Mouse (Mus musculus): ENCODE measurements at regions not wholly inside any gene's neighbourhood (a gene's known extent, or its start where the extent isn't known, plus 50 kb on each side); places are given as distances from the start of the nearest gene placed in this dataset.

- 52% methylated on average over 3 of the region's 3 CpGs for WGBS
- no peak for ATAC-seq (ENCODE audit: insufficient number of reproducible peaks, low FRiP score, low TSS enrichment, low read depth)
- Histone ChIP-seq H3K4me2 (replicated peaks) (no peak overlapping the region), H3K9me3 (replicated peaks) (no peaks in the 10 kb centered on the region), H3K9ac (no peak overlapping the region), H3K4me1 (no peaks in the 10 kb centered on the region), H3K27ac (replicated peaks) (no peak overlapping the region), H3K27me3 (no peaks in the 10 kb centered on the region), H3K4me3 (replicated peaks) (no peak overlapping the region), H3K36me3 (no peaks in the 10 kb centered on the region)
Measured at GRCm38 (mm10) chr6:6745394-6745793, 117.7 kb upstream of the Dlx6 start.

- Histone ChIP-seq H3K27me3 (no peaks in the 10 kb centered on the region), H3K4me2 (replicated peaks) (no peak overlapping the region), H3K27ac (replicated peaks) (no peak overlapping the region), H3K4me3 (replicated peaks) (no peak overlapping the region), H3K36me3 (no peaks in the 10 kb centered on the region), H3K4me1 (no peaks in the 10 kb centered on the region), H3K9ac (no peak overlapping the region), H3K9me3 (replicated peaks) (no peaks in the 10 kb centered on the region)
- WGBS = 79% methylated on average over 1 of the region's 1 CpGs
- no peak for ATAC-seq (ENCODE audit: insufficient number of reproducible peaks, low FRiP score, low TSS enrichment, low read depth)
Measured at GRCm38 (mm10) chr6:6779157-6779556, 84.0 kb upstream of the Dlx6 start.

- H3K4me1 ChIP-seq = no peaks in the 10 kb centered on the region
- no peaks in the 10 kb centered on the region for H3K27me3 ChIP-seq
- no peak overlapping the region for H3K4me3 ChIP-seq (replicated peaks)
- no peak overlapping the region for H3K4me2 ChIP-seq (replicated peaks)
- no peaks in the 10 kb centered on the region for H3K36me3 ChIP-seq
- no peak for ATAC-seq (ENCODE audit: insufficient number of reproducible peaks, low FRiP score, low TSS enrichment, low read depth)
- H3K9me3 ChIP-seq (replicated peaks) = no peaks in the 10 kb centered on the region
- no peak overlapping the region for H3K9ac ChIP-seq
- WGBS = 40% methylated on average over 3 of the region's 3 CpGs
- no peak overlapping the region for H3K27ac ChIP-seq (replicated peaks)
Measured at GRCm38 (mm10) chr6:6781556-6781955, 81.6 kb upstream of the Dlx6 start.

- no peaks in the 10 kb centered on the region for H3K27me3 ChIP-seq
- no peaks in the 10 kb centered on the region for H3K9me3 ChIP-seq (replicated peaks)
- WGBS = 6% methylated on average over 1 of the region's 1 CpGs
- no peaks in the 10 kb centered on the region for H3K4me1 ChIP-seq
- no peaks in the 10 kb centered on the region for H3K36me3 ChIP-seq
- H3K27ac ChIP-seq (replicated peaks) = no peak overlapping the region
- no peak overlapping the region for H3K9ac ChIP-seq
- ATAC-seq (ENCODE audit: insufficient number of reproducible peaks, low FRiP score, low TSS enrichment, low read depth) = no peak
- no peak overlapping the region for H3K4me3 ChIP-seq (replicated peaks)
- H3K4me2 ChIP-seq (replicated peaks) = no peak overlapping the region
Measured at GRCm38 (mm10) chr6:6785939-6786490, 77.1 kb upstream of the Dlx6 start.

GRCm38 (mm10) chr6:6787490-6787889, 75.6 kb upstream of the Dlx6 start:
- no peak overlapping the region for H3K27ac ChIP-seq (replicated peaks)
- H3K4me1 ChIP-seq = no peaks in the 10 kb centered on the region
- 59% methylated on average over 4 of the region's 4 CpGs for WGBS
- H3K9me3 ChIP-seq (replicated peaks) = no peaks in the 10 kb centered on the region
- H3K36me3 ChIP-seq = no peaks in the 10 kb centered on the region
- no peaks in the 10 kb centered on the region for H3K27me3 ChIP-seq
- ATAC-seq (ENCODE audit: insufficient number of reproducible peaks, low FRiP score, low TSS enrichment, low read depth) = no peak
- no peak overlapping the region for H3K9ac ChIP-seq
- H3K4me3 ChIP-seq (replicated peaks) = no peak overlapping the region
- H3K4me2 ChIP-seq (replicated peaks) = no peak overlapping the region

GRCm38 (mm10) chr6:6794320-6795018, 68.7 kb upstream of the Dlx6 start:
- Histone ChIP-seq H3K4me1 (peaks cover 6% of the 10 kb centered on the region), H3K9ac (no peak overlapping the region), H3K36me3 (no peaks in the 10 kb centered on the region), H3K4me3 (replicated peaks) (no peak overlapping the region), H3K4me2 (replicated peaks) (no peak overlapping the region), H3K27me3 (no peaks in the 10 kb centered on the region), H3K27ac (replicated peaks) (no peak overlapping the region), H3K9me3 (replicated peaks) (no peaks in the 10 kb centered on the region)
- ATAC-seq (ENCODE audit: insufficient number of reproducible peaks, low FRiP score, low TSS enrichment, low read depth) = peak; percentile 51; the same call in 1 of the 2 replicates
- 29% methylated on average over 6 of the region's 6 CpGs for WGBS

- 96% methylated on average over 2 of the region's 2 CpGs for WGBS
- Histone ChIP-seq H3K27me3 (no peaks in the 10 kb centered on the region; the same call in 1 of the 2 replicates), H3K9ac (no peak overlapping the region), H3K9me3 (replicated peaks) (no peaks in the 10 kb centered on the region), H3K4me1 (no peaks in the 10 kb centered on the region; the same call in 1 of the 2 replicates), H3K4me3 (replicated peaks) (no peak overlapping the region), H3K36me3 (no peaks in the 10 kb centered on the region), H3K27ac (replicated peaks) (no peak overlapping the region), H3K4me2 (replicated peaks) (no peak overlapping the region)
- no peak for ATAC-seq (ENCODE audit: insufficient number of reproducible peaks, low FRiP score, low TSS enrichment, low read depth)
Measured at GRCm38 (mm10) chr6:6800377-6800776, 62.8 kb upstream of the Dlx6 start.

- 63% methylated on average over 15 of the region's 15 CpGs for WGBS
- peak overlapping the region; percentile 55 for H3K27ac ChIP-seq (replicated peaks)
- H3K4me1 ChIP-seq = no peaks in the 10 kb centered on the region; the same call in 1 of the 2 replicates
- H3K27me3 ChIP-seq = no peaks in the 10 kb centered on the region; the same call in 1 of the 2 replicates
- no peak overlapping the region for H3K4me3 ChIP-seq (replicated peaks)
- no peak overlapping the region for H3K4me2 ChIP-seq (replicated peaks)
- no peak overlapping the region for H3K9ac ChIP-seq
- H3K9me3 ChIP-seq (replicated peaks) = no peaks in the 10 kb centered on the region
- peak; percentile 82 for ATAC-seq (ENCODE audit: insufficient number of reproducible peaks, low FRiP score, low TSS enrichment, low read depth)
- no peaks in the 10 kb centered on the region for H3K36me3 ChIP-seq
Measured at GRCm38 (mm10) chr6:6801563-6802259, 61.4 kb upstream of the Dlx6 start.

Measured in embryonic facial prominence, embryonic 15.5 days (tissue).